Mouse (Mus musculus) liver, embryonic 14.5 days (tissue): ENCODE results near the gene Cct3.

Experiments
- CTCF ChIP-seq: IDR thresholded peaks from 2 replicates; pipeline ENCODE4 v1.5.1; 2016; ENCODE audit warnings: antibody characterized with exemption, low read depth, control low read depth
- EP300 ChIP-seq: IDR thresholded peaks from 2 replicates; pipeline ENCODE4 v1.6.1; 2016; ENCODE audit warnings: antibody characterized with exemption, low read depth

- TF ChIP-seq CTCF (no peak), EP300 (no peak)
Observed at GRCm38 (mm10) chr3:88252739-88253138, 44.2 kb upstream of the Cct3 start.
